Mouse (Mus musculus) monocyte, adult 2 months (primary cell): ENCODE measurements at regions not wholly inside any gene's neighbourhood (a gene's known extent, or its start where the extent isn't known, plus 50 kb on each side); places are given as distances from the start of the nearest gene placed in this dataset.

Experiments
- DNase-seq, 2 experiments: peaks; one replicate each; pipeline ENCODE4 v3.0.0; 2022; ENCODE audit warnings: low spot score in 2 of 2, low read depth in 1 of 2

DNA sequence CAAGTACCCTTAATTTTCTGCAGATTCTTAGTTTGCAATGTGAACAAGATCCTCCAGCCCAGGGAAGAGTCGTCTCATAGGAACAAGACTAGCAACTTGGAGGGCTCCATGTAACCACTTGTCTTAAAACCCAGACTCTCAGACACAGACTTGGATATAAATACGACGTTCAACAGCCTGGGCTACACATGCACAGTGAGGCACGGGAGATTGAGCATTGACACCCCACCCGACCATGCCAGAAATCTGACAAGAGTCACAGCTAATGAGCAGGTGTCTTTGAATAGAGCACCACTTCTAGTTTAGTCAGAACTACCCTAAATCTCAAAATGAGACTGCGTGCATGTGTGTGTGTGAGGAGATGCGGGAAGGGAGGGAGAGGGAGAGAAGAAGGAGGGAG is 243.5 kb downstream of the Sox4 start:
- no peak for DNase-seq

GRCm38 (mm10) chr13:28701309-28701708 is 252.2 kb downstream of the Sox4 start:
- DNase-seq = no peak

GRCm38 (mm10) chr13:28700081-28700480 is 253.4 kb downstream of the Sox4 start:
- no peak for DNase-seq

- DNase-seq = no peak
These were observed 254.0 kb downstream of the Sox4 start for GRCm38 (mm10) chr13:28699490-28700032.

- no peak for DNase-seq
These were observed 255.5 kb downstream of the Sox4 start for GRCm38 (mm10) chr13:28697796-28698678.

GRCm38 (mm10) chr13:28693078-28693477 is 260.4 kb downstream of the Sox4 start:
- DNase-seq = no peak

DNA sequence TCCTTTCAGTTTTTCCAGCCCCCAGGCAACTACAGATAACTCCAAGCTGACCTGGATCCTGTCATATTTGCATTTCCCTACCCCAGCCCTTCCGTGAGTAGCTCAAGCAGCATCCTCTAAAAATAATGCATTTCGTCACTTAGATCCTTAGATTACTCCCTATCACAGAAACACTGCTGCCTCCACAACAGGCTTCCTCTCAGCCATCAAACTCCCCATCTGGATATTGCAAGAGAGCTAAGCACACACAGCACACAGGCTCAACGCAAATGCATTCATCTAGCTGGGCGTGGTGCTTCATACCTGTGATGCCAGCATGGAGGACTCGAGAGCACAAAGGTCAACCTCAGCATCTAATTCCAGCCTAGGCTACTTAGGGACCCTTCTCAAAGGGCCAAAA is 260.9 kb downstream of the Sox4 start:
- DNase-seq = no peak

DNA sequence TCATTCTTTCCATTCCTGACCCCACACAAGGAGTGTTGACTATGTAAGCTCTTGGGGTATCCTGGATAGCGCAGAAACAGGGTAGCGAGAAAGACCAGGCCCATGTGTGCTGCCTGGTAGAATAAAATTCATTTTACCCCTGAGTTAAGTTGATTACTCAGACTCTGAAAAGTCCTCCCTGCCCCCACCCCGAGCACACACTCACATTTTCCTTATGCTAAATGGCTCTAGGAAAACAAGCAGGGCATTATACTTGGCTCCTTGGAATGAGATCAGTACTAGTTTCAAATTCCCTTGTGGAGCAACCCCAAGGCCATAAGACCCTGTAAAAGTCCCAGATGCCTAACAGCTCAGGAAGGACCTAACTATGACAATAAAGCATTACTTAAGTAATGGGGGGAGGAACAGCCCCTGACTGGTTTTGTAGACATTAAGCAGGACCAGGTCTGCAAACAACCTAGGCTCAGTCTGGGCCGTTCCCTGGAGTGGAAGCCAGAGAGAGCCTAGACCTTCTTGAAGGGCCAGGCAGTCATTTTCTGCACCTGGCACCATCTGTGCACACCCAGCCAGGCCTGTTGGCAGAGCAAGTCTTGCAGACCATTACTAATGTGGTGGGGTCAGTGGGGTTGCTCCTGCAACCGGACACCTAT is 262.9 kb downstream of the Sox4 start:
- no peak for DNase-seq

DNA sequence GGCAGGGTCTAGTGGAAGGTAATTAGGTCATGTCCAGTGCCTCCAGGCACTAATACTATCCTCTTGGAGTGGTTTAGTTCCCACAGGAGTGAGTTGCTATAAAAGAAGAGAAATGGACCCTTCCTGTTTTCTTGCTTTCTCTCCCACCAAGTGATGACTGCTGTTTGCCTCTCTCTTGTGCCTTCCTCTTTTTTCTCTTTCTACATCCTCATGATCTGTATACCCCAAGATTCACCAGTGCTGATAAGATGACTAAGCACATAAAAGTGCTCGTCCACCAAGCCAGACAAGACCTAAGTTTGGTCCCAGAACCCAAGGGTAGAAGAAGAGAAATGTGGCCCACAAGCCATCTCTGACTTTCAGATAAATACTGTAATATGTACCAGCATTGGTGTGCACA is 265.7 kb downstream of the Sox4 start:
- DNase-seq = no peak

GRCm38 (mm10) chr13:28684311-28684710 is 269.2 kb downstream of the Sox4 start:
- no peak for DNase-seq

GRCm38 (mm10) chr13:28680266-28680665 is 273.2 kb downstream of the Sox4 start:
- DNase-seq = no peak

- no peak for DNase-seq
These were observed 279.9 kb downstream of the Sox4 start for GRCm38 (mm10) chr13:28673622-28674021.

- DNase-seq = no peak
These were observed 282.0 kb downstream of the Sox4 start for GRCm38 (mm10) chr13:28671543-28671942.

DNA sequence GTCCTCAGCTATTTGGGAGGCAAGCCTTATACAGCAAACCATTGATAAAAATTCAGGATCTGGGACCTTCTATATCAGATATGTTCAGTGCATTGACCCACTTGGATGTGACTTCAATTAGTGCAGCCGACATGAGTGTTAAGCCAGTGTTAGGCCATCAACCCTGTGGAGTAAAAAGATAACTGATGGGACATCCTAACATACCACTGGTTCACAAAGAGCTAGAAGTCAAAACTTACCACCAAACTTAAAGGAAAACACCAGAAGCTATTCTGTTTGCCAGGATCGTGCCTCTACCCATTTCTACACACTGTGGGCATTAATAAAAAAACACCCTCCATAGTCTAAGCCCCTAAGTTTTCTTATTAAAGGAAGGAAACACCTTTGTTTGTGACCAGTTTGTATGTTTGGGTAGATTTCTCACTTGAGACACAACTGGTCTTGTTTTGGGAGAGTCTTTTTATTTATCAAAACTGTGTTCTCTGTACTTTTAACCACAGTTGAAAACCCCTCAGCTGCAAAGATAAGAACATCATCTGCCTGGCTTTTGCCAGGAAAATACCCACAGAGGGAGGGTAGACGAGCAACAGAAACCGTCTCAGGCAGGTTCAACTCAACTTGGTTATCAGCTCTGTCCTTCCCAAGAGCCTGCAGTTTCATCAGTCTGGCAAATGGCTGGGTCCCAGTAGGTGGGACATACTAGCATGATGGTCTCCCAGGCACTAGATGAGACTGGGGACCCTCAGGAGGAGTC is 283.5 kb downstream of the Sox4 start:
- no peak for DNase-seq

- DNase-seq = no peak
These were observed 286.7 kb downstream of the Sox4 start for GRCm38 (mm10) chr13:28666832-28667231.

DNA sequence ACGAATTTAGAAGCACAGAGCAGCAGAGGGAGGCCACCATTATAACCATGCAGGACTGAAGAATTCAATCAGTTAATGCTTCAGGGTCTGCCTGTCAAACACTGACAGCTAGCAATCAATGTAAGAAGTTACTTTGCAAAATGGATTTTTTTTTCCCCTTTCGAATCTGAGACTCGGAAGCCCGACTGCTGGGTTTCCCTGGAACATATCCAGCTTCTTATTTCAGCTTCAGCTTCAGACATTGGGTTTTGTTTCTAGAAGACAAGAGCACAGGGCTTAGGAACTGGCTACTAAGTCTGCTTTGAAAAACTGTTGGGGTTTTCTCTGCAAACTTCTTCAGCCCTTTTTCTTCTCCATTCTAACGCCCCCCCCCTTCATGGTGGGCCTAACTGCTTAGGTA is 288.4 kb downstream of the Sox4 start:
- DNase-seq = no peak

GRCm38 (mm10) chr13:28664698-28665097 is 288.8 kb downstream of the Sox4 start:
- DNase-seq = no peak

DNA sequence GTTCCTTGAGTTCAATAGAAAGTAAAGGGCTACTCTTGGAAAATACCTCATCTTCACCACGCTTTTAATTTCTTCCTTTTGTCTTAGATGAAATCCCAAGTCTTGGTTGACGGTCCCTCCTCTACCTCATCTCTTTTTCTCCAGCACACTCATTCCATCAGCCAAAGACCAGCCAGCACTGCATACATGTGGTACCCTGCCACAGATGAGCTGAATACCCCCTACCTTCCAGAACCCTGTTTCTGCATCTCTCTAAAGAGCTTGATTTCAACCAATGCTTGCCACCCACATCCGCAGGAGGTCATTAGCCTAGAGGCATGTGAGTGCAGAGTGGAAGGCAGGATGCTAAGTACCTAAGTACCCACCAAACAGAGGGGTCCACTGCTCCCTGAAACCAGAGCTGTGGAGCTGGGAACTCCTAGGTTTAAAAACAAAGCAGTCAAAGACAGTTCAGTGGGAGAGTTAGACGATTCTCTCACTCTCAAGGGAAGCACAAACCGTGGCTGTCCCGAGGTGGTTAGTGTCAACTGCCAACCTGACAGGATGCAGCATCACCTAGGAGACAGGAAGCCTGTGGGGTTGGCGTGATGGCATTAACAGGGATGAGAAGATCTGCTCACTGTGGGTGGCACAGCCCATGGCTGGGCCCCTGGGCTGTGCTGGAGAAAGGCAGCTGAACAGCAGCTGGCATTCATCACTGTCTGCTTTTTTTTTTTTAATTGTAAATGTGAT is 289.4 kb downstream of the Sox4 start:
- DNase-seq = no peak

- no peak for DNase-seq
These were observed 290.1 kb downstream of the Sox4 start for GRCm38 (mm10) chr13:28663459-28663858.

GRCm38 (mm10) chr13:28662316-28662752 is 291.2 kb downstream of the Sox4 start:
- DNase-seq = no peak

- no peak for DNase-seq
These were observed 293.4 kb downstream of the Sox4 start for GRCm38 (mm10) chr13:28660151-28660550.
